10 mouse cellular contexts compared by ENCODE assay signal in the genomic region with DNA sequence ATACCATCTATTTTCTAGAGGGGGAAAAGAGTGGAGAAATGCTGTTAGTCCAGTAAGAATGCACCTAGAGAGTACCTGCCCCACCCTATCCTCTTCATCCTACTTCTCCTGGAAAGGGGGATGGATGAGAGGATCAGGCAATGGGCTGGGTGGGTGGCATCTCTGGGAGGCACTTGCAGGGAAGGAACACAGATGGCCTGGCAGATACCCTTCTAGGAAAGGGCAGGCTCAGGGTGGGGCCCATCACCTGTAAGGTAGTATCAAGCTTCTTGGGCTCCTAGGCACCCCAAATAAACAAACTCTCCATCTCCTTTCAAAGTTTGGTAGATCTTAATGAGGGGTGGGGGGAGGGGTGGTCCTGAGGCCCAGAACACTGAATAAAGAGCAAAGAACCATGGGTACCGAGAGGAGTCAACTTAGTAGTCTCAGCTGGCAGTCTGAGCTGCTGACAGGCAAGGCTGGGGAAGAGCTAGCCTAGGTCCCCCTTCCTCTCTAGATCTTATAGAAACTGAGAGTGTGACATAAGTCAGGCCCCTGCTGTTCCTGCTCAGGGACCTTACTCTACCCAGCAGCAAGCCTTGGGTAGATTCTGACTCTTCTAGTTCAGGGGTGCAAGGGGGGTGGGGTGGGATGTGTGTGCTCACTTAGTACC. TPM values are rescaled to one million over a fixed set of nuclear protein-coding genes. Genes with fewer than 3 reads are reported as not detected.
DNase-seq lines count a peak whose midpoint lies in the region; ATAC-seq lines count a peak whose summit lies in the region.
"Had no signal": no experiment of that assay in that cellular context is flagged by ENCODE, and none has a peak within 500 bp of the region (broad histone marks: within the 10 kb centered on the region; RNA-seq: fewer than 3 reads in every experiment).

No protein-coding gene starts in this region.

- no peaks in the 10 kb centered on the region for H3K9me3 ChIP-seq in hindbrain, embryonic 12.5 days (replicated peaks)
- H3K9me3 ChIP-seq in hindbrain, embryonic 14.5 days (ENCODE audit: control insufficient read depth, low read length) = no peaks in the 10 kb centered on the region
- H3K9me3 ChIP-seq in liver, embryonic 15.5 days (replicated peaks) = no peaks in the 10 kb centered on the region

- H3K27me3 ChIP-seq in hindbrain, embryonic 12.5 days = peaks cover 18% of the 10 kb centered on the region
- no peaks in the 10 kb centered on the region; the same call in 1 of the 2 replicates for H3K27me3 ChIP-seq in hindbrain, embryonic 14.5 days (ENCODE audit: control insufficient read depth, insufficient read depth, low read length)
- H3K27me3 ChIP-seq in liver, embryonic 15.5 days = no peaks in the 10 kb centered on the region

- H3K4me2 ChIP-seq in hindbrain, embryonic 12.5 days (replicated peaks) = peak overlapping the region; percentile 89
- no peak overlapping the region for H3K4me2 ChIP-seq in hindbrain, embryonic 14.5 days (replicated peaks)
- peak overlapping the region; percentile 82 for H3K4me2 ChIP-seq in liver, embryonic 15.5 days

- H3K27ac ChIP-seq in hindbrain, embryonic 12.5 days = no peak overlapping the region
- H3K27ac ChIP-seq in hindbrain, embryonic 14.5 days = no peak overlapping the region
- H3K27ac ChIP-seq in liver, embryonic 15.5 days (replicated peaks) = peak overlapping the region; percentile 95

- ATAC-seq in hindbrain, embryonic 12.5 days (ENCODE audit: low FRiP score) = no peak
- no peak for ATAC-seq in hindbrain, embryonic 14.5 days (ENCODE audit: low FRiP score)
- peak; percentile 57 for ATAC-seq in erythroid progenitor cell, adult 5-6 weeks (replicated peaks; ENCODE audit: low FRiP score, poor library complexity, severe bottlenecking)
- ATAC-seq in liver, embryonic 15.5 days (ENCODE audit: insufficient read depth) = peak; percentile 64
- ATAC-seq: inflammation-experienced regulatory T-cells, adult 6 months had no signal

- WGBS in hindbrain, embryonic 12.5 days = 28% methylated on average over 1 of the region's 1 CpGs
- 58% methylated on average over 1 of the region's 1 CpGs for WGBS in hindbrain, embryonic 14.5 days
- 48% methylated on average over 1 of the region's 1 CpGs for WGBS in liver, embryonic 15.5 days (ENCODE audit: insufficient replicate concordance)

- peaks cover 40% of the 10 kb centered on the region for H3K4me1 ChIP-seq in hindbrain, embryonic 12.5 days
- peaks cover 25% of the 10 kb centered on the region for H3K4me1 ChIP-seq in hindbrain, embryonic 14.5 days (replicated peaks; ENCODE audit: control insufficient read depth, insufficient read depth, low read length)
- H3K4me1 ChIP-seq in liver, embryonic 15.5 days (replicated peaks) = peaks cover 79% of the 10 kb centered on the region

- no peaks in the 10 kb centered on the region for H3K36me3 ChIP-seq in hindbrain, embryonic 12.5 days
- H3K36me3 ChIP-seq in hindbrain, embryonic 14.5 days (replicated peaks; ENCODE audit: control insufficient read depth, insufficient read depth) = no peaks in the 10 kb centered on the region
- peaks cover 47% of the 10 kb centered on the region for H3K36me3 ChIP-seq in liver, embryonic 15.5 days (replicated peaks)

- no peak overlapping the region for H3K9ac ChIP-seq in hindbrain, embryonic 12.5 days
- H3K9ac ChIP-seq in hindbrain, embryonic 14.5 days = no peak overlapping the region
- H3K9ac ChIP-seq in liver, embryonic 15.5 days = peak overlapping the region; percentile 97

- no peak overlapping the region for H3K4me3 ChIP-seq in hindbrain, embryonic 12.5 days
- H3K4me3 ChIP-seq in hindbrain, embryonic 14.5 days (replicated peaks; ENCODE audit: low read length) = no peak overlapping the region
- peak overlapping the region; percentile 91 for H3K4me3 ChIP-seq in liver, embryonic 15.5 days (replicated peaks)

- DNase-seq in hindbrain, embryonic 14.5 days (ENCODE audit: low spot score) = no peak
- DNase-seq in c-Kit-negative CD71-positive TER-119-positive erythroid progenitor cells, embryonic 14.5 days (ENCODE audit: low read depth, low spot score) = peak; percentile 79
- DNase-seq in ovary, postnatal 14 days (ENCODE audit: low spot score) = no peak
- no peak for DNase-seq in cerebellum, postnatal 4 days (ENCODE audit: low spot score in 2 of 2)
- no peak for DNase-seq in cerebellum, postnatal 25 days
- DNase-seq: lung, postnatal 4 days had no signal

RNA-seq across cellular contexts. Expression of a gene that starts 3.4 kb away (rescaled TPM):
- 12.2 and 16.3 TPM in 2 replicates for polyA plus RNA-seq in hindbrain, embryonic 12.5 days (2016; fragmentation: Nextera tagmentation; extraction: Ambion mirVana)
- 21.1 and 23.3 TPM in 2 replicates for polyA plus RNA-seq in hindbrain, embryonic 14.5 days (2014; fragmentation: Nextera tagmentation; extraction: Ambion mirVana)
- total RNA-seq in erythroid progenitor cell, adult 5-6 weeks (2015; ENCODE audit: low replicate concordance) = 306 and 370 TPM in 2 replicates
- 354 and 490 TPM in 2 replicates for total RNA-seq in erythroid progenitor cell, adult 5-6 weeks (2017; ENCODE audit: low replicate concordance)
- polyA plus RNA-seq in liver, embryonic 15.5 days (2015; fragmentation: Nextera tagmentation; extraction: Ambion mirVana) = 37.6 and 40.1 TPM in 2 replicates

Comparison
In these comparisons a context has a peak if more than half of its experiments do, and no peak if none do; other contexts are left out.
1. ATAC-seq: peak in erythroid progenitor cell, adult 5-6 weeks (single experiment) and liver, embryonic 15.5 days (single experiment); none in hindbrain, embryonic 12.5 days (single experiment) and hindbrain, embryonic 14.5 days (single experiment).